Mouse (Mus musculus): ENCODE measurements around the gene Ptprn.
A peak's percentile ranks its signal among the peaks of the same experiment; 100 is the strongest.

- TF ChIP-seq CTCF (IDR thresholded peaks at IDR 0.05) (no peak), EP300 (IDR thresholded peaks at IDR 0.05) (peak; percentile 86)
These were observed 20.6 kb upstream of the Ptprn start for GRCm38 (mm10) chr1:75284911-75285310.
